Mouse (Mus musculus) Muller cell, postnatal 12 days (primary cell): Measurements from ENCODE around the gene Gm1979.
"Not testable (repeated sequence)": the region's sequence is repeated elsewhere in the genome, so short reads cannot be mapped to it uniquely, and the experiment has no call there.

ENCODE experiments used
- DNase-seq: peaks from one replicate; pipeline ENCODE4 v3.0.0-alpha.2; 2015; ENCODE audit errors: inconsistent ontology term

The Gm1979 gene

DNA sequence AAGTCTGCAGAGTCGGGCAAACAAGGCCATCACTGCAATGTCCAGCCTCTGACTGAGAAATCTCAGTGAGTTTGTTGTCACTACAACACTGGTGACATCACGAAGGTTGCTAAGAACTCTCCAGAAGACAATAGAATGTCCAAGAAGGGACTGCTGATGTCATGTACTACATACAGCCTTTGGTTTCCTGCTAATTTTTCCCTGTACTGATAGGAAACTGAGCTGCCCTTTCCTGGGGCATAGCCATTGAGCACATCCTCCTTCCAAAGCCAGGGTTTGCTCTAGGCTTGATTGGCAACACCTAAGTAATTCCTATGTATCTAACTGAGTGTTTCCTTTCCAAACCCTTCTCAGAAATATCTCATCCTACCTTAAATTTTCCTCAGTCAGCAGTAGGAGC, at the start of gene Gm1979:
Gene Gm1979, minus strand, starts transcription at position 101 of the 400 bp plus-strand sequence.
- DNase-seq, result not testable (repeated sequence)

DNA sequence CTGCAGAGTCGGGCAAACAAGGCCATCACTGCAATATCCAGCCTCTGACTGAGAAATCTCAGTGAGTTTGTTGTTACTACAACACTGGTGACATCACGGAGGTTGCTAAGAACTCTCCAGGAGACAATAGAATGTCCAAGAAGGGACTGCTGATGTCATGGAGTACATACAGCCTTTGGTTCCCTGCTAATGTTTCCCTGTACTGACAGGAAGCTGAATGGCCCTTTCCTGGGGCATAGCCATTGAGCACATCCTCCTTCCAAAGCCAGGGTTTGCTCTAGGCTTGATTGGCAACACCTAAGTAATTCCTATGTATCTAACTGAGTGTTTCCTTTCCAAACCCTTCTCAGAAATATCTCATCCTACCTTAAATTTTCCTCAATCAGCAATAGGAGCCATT, 34.9 kb upstream of the Gm1979 start, which contains the start of gene Speer4a:
Gene Speer4a, minus strand, starts transcription at position 101 of the 400 bp plus-strand sequence.
- DNase-seq, result not testable (repeated sequence)

DNA sequence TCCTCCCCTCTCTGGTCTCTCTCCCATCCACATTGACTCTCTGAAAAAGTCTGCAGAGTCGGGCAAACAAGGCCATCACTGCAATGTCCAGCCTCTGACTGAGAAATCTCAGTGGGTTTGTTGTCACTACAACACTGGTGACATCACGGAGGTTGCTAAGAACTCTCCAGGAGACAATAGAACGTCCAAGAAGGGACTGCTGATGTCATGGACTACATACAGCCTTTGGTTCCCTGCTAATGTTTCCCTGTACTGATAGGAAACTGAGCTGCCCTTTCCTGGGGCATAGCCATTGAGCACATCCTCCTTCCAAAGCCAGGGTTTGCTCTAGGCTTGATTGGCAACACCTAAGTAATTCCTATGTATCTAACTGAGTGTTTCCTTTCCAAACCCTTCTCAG, 18.2 kb upstream of the Gm1979 start, which contains the start of gene Gm5862:
Gene Gm5862, minus strand, starts transcription at position 101 of the 400 bp plus-strand sequence.
- not testable (repeated sequence) for DNase-seq

DNA sequence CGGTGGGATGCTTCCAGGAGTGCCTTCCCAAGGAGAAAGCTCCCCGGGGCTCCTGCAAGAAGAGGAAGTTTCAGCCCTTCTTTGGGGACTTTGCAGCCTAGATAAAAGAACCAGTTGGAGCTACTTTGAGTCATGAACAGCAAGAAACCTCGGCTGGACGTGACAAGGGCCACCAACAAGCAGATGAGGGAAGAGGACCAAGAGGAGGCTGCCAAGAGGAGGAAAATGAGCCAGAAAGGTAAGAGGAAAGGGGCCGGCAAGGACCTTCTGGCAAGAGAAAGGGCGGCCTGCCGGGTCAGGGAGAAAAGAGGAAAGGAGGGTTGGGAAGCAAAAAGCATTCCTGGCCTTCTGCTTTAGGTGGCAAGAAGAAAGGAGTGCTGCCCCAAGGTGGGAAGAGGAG, 3.1 kb upstream of the Gm1979 start:
- DNase-seq, result not testable (repeated sequence)

DNA sequence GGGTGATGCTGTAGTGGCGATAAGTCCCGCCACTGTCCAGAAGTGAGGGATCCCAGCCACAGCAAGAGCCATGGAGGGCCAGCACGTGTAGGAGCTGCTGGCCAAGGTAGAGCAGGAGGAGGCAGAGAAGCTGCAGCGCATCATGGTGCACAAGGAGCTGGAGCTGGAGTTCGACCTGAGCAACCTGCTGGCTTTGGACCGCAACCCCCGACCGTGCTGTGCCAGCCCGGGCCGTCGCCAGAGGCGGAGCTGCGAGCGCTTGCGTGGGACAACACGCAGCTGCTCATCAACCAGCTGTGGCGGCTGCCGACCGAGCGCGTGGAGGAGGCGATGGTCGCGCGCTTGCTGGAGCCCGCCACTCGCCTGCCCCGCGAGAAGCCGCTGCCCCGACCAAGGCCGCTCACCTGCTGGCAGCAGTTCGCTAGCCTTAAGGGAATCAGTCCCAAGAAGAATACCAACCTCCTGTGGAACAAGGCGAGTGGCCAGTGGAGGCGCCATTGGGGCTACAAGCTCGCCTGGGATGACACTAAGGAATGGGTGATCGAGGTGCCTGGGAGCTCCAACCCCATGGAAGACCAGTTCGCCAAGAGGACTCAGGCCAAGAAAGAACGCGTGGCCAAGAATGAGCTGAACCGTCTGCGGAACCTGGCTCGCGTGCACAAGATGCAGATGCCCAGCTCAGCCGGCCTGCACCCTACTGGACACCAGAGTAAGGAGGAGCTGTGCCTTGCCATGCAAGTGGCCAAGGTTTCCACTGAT, 2.5 kb upstream of the Gm1979 start:
- peak; percentile 29 for DNase-seq

DNA sequence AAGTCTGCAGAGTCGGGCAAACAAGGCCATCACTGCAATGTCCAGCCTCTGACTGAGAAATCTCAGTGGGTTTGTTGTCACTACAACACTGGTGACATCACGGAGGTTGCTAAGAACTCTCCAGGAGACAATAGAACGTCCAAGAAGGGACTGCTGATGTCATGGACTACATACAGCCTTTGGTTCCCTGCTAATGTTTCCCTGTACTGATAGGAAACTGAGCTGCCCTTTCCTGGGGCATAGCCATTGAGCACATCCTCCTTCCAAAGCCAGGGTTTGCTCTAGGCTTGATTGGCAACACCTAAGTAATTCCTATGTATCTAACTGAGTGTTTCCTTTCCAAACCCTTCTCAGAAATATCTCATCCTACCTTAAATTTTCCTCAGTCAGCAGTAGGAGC, 16.0 kb downstream of the Gm1979 start, which contains the start of gene Gm21698:
Gene Gm21698, minus strand, starts transcription at position 101 of the 400 bp plus-strand sequence.
- not testable (repeated sequence) for DNase-seq

DNA sequence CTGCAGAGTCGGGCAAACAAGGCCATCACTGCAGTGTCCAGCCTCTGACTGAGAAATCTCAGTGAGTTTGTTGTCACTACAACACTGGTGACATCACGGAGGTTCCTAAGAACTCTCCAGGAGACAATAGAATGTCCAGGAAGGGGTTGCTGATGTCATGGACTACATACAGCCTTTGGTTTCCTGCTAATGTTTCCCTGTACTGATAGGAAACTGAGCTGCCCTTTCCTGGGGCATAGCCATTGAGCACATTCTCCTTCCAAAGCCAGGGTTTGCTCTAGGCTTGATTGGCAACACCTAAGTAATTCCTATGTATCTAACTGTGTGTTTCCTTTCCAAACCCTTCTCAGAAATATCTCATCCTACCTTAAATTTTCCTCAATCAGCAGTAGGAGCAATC, 32.0 kb downstream of the Gm1979 start, which contains the start of gene Gm21680:
Gene Gm21680, minus strand, starts transcription at position 101 of the 400 bp plus-strand sequence.
- DNase-seq, result not testable (repeated sequence)

DNA sequence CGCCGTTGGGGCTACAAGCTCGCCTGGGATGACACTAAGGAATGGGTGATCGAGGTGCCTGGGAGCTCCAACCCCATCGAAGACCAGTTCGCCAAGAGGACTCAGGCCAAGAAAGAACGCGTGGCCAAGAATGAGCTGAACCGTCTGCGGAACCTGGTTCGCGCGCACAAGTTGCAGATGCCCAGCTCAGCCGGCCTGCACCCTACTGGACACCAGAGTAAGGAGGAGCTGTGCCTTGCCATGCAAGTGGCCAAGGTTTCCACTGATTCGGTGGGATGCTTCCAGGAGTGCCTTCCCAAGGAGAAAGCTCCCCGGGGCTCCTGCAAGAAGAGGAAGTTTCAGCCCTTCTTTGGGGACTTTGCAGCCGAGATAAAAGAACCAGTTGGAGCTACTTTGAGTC, 47.5 kb downstream of the Gm1979 start:
- DNase-seq, result not testable (repeated sequence)

DNA sequence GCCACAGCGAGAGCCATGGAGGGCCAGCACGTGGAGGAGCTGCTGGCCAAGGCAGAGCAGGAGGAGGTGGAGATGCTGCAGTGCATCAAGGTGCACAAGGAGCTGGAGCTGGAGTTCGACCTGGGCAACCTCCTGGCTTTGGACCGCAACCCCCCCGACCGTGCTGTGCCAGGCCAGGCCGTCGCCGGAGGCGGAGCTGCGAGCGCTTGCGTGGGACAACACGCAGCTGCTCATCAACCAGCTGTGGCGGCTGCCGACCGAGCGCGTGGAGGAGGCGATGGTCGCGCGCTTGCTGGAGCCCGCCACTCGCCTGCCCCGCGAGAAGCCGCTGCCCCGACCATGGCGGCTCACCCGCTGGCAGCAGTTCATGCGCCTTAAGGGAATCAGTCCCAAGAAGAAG, 48.0 kb downstream of the Gm1979 start:
- DNase-seq, result not testable (repeated sequence)

DNA sequence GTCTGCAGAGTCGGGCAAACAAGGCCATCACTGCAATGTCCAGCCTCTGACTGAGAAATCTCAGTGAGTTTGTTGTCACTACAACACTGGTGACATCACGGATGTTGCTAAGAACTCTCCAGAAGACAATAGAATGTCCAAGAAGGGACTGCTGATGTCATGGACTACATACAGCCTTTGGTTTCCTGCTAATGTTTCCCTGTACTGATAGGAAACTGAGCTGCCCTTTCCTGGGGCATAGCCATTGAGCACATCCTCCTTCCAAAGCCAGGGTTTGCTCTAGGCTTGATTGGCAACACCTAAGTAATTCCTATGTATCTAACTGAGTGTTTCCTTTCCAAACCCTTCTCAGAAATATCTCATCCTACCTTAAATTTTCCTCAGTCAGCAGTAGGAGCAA, 50.3 kb downstream of the Gm1979 start, which contains the start of gene Gm21671:
Gene Gm21671, minus strand, starts transcription at position 101 of the 400 bp plus-strand sequence.
- not testable (repeated sequence) for DNase-seq
